Mouse (Mus musculus) sigmoid colon, adult 10 weeks (tissue): Measurements from ENCODE around the gene Osgin1. TPM values are rescaled to one million over a fixed set of nuclear protein-coding genes. Genes with fewer than 3 reads are reported as not detected.

Source experiments
- polyA plus RNA-seq: library from polyadenylated mRNA; stranded (reverse); fragments of 350-450 nt; fragmentation: Illumina TruSeq; extraction: RNeasy Lipid Tissue Mini Kit (QIAGEN cat#74804); gene quantifications from one replicate; pipeline ENCODE4 v1.2.3, GENCODE M21; 2014; ENCODE audit warnings: low read depth, low replicate concordance

The Osgin1 gene
- not detected for polyA plus RNA-seq

GRCm38 (mm10) chr8:119433582-119434174 is at the start of gene Osgin1:
TSS of gene Osgin1 (plus strand) at chr8:119434124.

DNA sequence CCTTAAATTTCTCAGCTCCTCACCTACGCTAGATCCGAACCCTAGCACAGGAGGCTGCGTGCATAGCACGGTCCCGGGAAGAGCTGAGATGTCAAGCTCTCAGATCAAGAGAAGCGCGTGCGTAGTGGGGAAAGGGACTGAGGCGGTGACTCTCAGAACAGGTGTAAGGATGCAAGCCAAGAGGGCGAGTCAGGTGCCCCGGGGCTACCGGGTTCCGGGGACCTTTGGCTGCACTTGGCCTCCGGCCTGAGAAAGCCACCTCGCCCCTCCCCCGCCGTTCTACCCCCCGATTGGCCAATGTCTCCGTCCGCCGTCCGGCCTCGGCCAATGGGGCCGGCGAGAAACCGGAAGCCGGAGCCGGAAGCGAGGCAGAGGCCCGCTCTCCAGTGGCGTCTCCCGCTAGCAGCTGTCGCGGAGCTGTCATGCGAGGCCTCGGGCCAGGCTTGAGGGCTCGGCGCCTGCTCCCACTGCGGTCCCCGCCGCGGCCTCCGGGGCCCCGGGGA is 39.3 kb upstream of the Osgin1 start, which contains the start of gene Mlycd:
Gene Mlycd, plus strand, starts transcription at position 355 of the 503 bp plus-strand sequence.

DNA sequence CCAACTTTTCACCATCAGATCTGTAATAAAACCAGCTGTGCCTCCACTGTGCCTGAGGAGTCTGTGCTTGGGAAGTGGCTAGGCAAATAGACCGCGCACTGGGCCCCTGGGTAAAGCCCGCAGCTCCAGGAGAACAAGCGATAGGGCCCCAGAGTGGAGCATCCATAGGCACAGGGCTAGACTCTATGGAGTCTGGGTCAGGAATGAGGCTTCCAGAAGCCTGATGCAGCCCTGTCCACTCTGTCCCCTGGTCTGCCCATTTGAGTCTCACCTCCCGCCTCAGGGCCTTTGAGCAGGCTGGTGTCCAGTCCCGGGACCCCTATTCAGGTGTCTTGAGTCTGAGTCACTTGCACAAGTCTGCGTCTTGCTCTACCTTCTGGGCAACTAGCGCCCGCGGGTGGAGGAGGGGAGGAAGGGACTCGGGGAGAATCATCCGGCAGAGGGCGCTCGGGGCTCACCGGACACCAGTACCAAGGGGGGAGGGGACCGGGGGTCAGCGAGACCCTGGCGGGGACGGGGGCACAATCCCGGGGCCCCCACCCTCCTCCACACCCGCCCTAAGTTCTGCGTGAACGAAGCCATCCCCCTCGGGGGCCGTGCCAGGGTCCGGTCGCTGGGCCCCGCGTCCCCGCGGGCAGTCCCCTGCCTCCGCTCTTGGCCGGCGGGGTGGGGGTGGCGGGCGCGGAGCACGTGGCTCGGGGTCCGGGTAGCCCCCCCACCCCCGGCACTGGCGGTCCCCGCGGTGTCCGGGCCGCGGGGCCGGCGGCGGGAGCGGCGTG is 12.5 kb downstream of the Osgin1 start, which contains the start of gene Necab2:
Gene Necab2, plus strand, starts transcription at position 509 of the 779 bp plus-strand sequence.

Other genes with a start within 250 kb of the Osgin1 start
- gene Hsbp1, start 89.6 kb upstream of the Osgin1 start, polyA plus RNA-seq, result 177 TPM
- 0.69 TPM for gene Mlycd, start 39.2 kb upstream of the Osgin1 start, polyA plus RNA-seq
- not detected for gene Necab2, start 12.6 kb downstream of the Osgin1 start, polyA plus RNA-seq
- gene Slc38a8, start 67.6 kb downstream of the Osgin1 start, polyA plus RNA-seq, result not detected
- gene Mbtps1, start 124.6 kb downstream of the Osgin1 start, polyA plus RNA-seq, result 46.7 TPM
- 11.4 TPM for gene Hsdl1, start 141.1 kb downstream of the Osgin1 start, polyA plus RNA-seq
- gene Dnaaf1, start 141.1 kb downstream of the Osgin1 start, polyA plus RNA-seq, result 0.19 TPM
- gene Taf1c, start 171.1 kb downstream of the Osgin1 start, polyA plus RNA-seq, result not detected
- not detected for gene Adad2, start 178.6 kb downstream of the Osgin1 start, polyA plus RNA-seq
- 0.09 TPM for gene Kcng4, start 201.6 kb downstream of the Osgin1 start, polyA plus RNA-seq
- 5.8 TPM for gene Wfdc1, start 232.2 kb downstream of the Osgin1 start, polyA plus RNA-seq